Mouse (Mus musculus) heart, postnatal 0 days (tissue): ENCODE measurements around the gene Wfdc16. TPM values are rescaled to one million over a fixed set of nuclear protein-coding genes. Genes with fewer than 3 reads are reported as not detected.
"Not testable (repeated sequence)": the region's sequence is repeated elsewhere in the genome, so short reads cannot be mapped to it uniquely, and the experiment has no call there.

Source experiments
- ATAC-seq: fragments of 200-750 bp; cut with Nextera tagmentation; 2 replicates; pipeline ENCODE4 v1.8.0; 2017; ENCODE audit warnings: low read depth, moderate number of reproducible peaks, moderate library complexity; ENCODE audit not compliant: insufficient read depth
- DNase-seq: peaks from one replicate; pipeline ENCODE4 v3.0.0-alpha.2; 2016; ENCODE audit warnings: low spot score
- H3K27ac ChIP-seq: fragments of 300-500 bp; sonication (generic); 2 replicates; pipeline ENCODE4 v1.5.1; 2014; ENCODE audit warnings: low read depth, mild to moderate bottlenecking
- H3K27me3 ChIP-seq: fragments of 300-500 bp; sonication (generic); 2 replicates; pipeline ENCODE4 v1.6.1; 2014; ENCODE audit warnings: low read length, mixed read lengths; ENCODE audit not compliant: control insufficient read depth, insufficient read depth
- H3K36me3 ChIP-seq: fragments of 300-500 bp; sonication (generic); replicated peaks from 2 replicates; pipeline ENCODE4 v1.6.1; 2014; ENCODE audit warnings: low read length, mixed read lengths; ENCODE audit not compliant: control insufficient read depth, insufficient read depth
- H3K4me1 ChIP-seq: fragments of 300-500 bp; sonication (generic); 2 replicates; pipeline ENCODE4 v1.6.1; 2014; ENCODE audit warnings: antibody characterized with exemption; ENCODE audit not compliant: control insufficient read depth, insufficient read depth
- H3K4me2 ChIP-seq: fragments of 300-500 bp; sonication (generic); 2 replicates; pipeline ENCODE4 v1.6.1; 2014; ENCODE audit warnings: low read depth, mild to moderate bottlenecking, low read length, moderate library complexity
- H3K4me3 ChIP-seq: fragments of 300-500 bp; sonication (generic); 2 replicates; pipeline ENCODE4 v1.5.1; 2014; ENCODE audit warnings: low read depth, low read length
- H3K9ac ChIP-seq: fragments of 300-500 bp; sonication (generic); replicated peaks from 2 replicates; pipeline ENCODE4 v1.6.1; 2014; ENCODE audit warnings: low read depth, low read length, mixed read lengths
- H3K9me3 ChIP-seq: fragments of 300-500 bp; sonication (generic); replicated peaks from 2 replicates; pipeline ENCODE4 v1.6.1; 2016; ENCODE audit warnings: low read length; ENCODE audit not compliant: control insufficient read depth
- CTCF ChIP-seq: IDR thresholded peaks from 2 replicates; pipeline ENCODE4 v1.5.1; 2016; ENCODE audit warnings: antibody characterized with exemption, control low read depth, low read depth
- EP300 ChIP-seq: IDR thresholded peaks from 2 replicates; pipeline ENCODE4 v1.6.1; 2016; ENCODE audit warnings: antibody characterized with exemption, low read depth
- WGBS: fragments of 180-500 bp; shearing (Covaris S2); extraction: QIAGEN DNeasy Blood & Tissue Kit; methylation state at CpG from one replicate; pipeline ENCODE4 v1.1.7; 2014; 5-methylcytosine and 5-hydroxymethylcytosine counted together
- polyA plus RNA-seq: library from polyadenylated mRNA; unstranded; fragments of >200 nt; fragmentation: Nextera tagmentation; extraction: Ambion mirVana; gene quantifications from 2 replicates; pipeline ENCODE4 v1.2.1, GENCODE M21; 2015
- total RNA-seq: library from RNA; depleted of rRNA; stranded (reverse); fragments of >200 nt; gene quantifications from 2 replicates; pipeline ENCODE4 v1.2.3, GENCODE M21; 2014; ENCODE audit warnings: low replicate concordance; rRNA removed

Wfdc16 gene
- total and polyA plus RNA-seq, 2 experiments from 2014 or later = not detected

DNA sequence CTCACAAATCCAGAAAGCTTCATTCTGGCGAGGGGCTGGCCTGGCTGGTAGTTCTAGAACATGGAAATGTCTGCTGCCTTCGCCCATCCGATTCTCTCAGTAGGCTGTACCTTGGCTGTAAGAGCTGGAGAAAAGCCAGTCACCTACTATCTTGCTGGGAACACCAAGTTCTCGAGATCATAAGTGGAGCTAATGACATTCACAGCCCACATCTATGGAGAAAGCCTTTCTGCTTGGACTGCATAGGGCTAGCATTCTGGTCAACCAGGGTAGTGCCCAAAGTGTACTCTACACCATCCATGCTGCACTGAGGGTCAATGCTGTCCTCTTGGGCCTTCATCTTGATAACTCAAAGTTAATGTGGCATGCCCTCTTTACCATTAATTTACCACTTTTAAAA is 45.1 kb downstream of the Wfdc16 start, which contains the start of gene Eppin:
TSS of gene Eppin (minus strand) at position 101 of the 400 bp plus-strand sequence.
- Histone ChIP-seq H3K4me1 (no peaks in the 10 kb centered on the region), H3K9ac (no peak within 1 kb of the TSS), H3K36me3 (no peaks in the 10 kb centered on the region), H3K9me3 (no peaks in the 10 kb centered on the region), H3K4me3 (no peak within 1 kb of the TSS), H3K4me2 (no peak within 1 kb of the TSS), H3K27me3 (0 out of 2 replicates have a peak, but pooled peaks cover 2% of the 10 kb centered on the region), H3K27ac (no peak within 1 kb of the TSS)
- no peak for DNase-seq
- 59% methylated on average over 4 of the region's 4 CpGs for whole genome bisulfite sequencing
- TF ChIP-seq CTCF = no peak
- TF ChIP-seq EP300 = no peak
- no peak for ATAC-seq

DNA sequence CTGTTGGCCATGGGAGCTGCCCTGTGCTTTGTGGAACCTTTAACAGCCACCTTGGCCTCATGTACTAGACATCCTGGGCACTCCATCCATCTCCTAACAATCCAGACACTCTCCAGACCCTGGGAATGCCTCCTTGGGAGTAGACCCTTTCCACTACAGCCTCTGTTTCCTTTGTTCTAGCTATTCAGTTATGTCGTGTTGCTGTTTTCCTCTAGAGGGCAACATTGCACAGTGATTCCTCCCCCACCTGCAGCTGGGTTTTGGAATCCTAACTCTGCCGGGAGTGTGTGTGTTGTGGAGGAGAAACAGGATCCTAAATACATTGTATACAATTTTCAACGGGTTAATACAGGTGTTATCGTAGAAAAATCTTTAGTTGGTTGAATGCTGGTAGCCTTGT is 46.6 kb downstream of the Wfdc16 start:
- no peak overlapping the region for H3K4me2 ChIP-seq
- 10% methylated on average over 4 of the region's 4 CpGs for WGBS
- no peak overlapping the region for H3K4me3 ChIP-seq
- 0 out of 2 replicates have a peak, but pooled peaks cover 10% of the 10 kb centered on the region for H3K27me3 ChIP-seq
- no peaks in the 10 kb centered on the region for H3K36me3 ChIP-seq
- DNase-seq (peak; percentile 71), ATAC-seq (no peak)
- no peaks in the 10 kb centered on the region for H3K9me3 ChIP-seq
- no peak overlapping the region for H3K27ac ChIP-seq
- H3K9ac ChIP-seq = no peak overlapping the region
- no peaks in the 10 kb centered on the region for H3K4me1 ChIP-seq
- TF ChIP-seq CTCF (peak; percentile 80), EP300 (no peak)

DNA sequence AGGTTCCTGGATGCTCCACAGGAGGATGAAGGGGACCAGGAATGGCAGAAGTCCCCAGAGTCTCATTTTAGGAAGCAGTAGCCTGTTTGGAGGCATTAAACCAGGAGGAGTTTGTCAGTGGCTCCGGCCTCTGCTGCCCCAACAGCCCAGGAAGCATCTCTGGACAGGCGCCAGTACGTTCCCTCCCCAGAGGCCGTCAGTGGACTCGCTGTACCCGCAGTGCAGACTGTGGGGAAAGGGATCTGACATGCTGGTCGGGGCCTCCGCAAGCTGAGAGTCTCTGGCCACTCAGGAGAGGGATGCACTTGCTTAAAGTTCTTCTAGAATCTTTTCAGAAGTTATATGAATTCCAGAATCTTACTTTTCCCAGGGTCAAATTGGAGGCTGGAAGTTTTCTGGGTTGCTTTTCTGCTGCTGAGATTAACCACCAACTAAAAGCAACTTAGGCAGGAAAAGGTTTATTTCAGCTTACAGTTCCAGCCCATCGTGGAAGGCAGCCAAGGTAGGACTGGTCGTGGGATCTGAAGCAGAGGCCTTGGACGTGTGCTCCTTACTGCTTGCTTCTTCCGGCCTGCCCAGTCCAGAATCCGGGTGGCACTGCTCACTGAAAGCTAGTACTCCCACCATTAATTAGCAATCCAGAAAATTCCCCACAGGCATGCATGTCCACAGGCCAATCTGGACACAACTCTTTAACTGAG is 53.4 kb downstream of the Wfdc16 start, which contains the start of gene Wfdc6a:
TSS of gene Wfdc6a (minus strand) at position 423 of the 701 bp plus-strand sequence.
- H3K27ac ChIP-seq, ATAC-seq, H3K4me2 ChIP-seq, H3K36me3 ChIP-seq, H3K9me3 ChIP-seq, H3K4me3 ChIP-seq, DNase-seq, H3K4me1 ChIP-seq, H3K9ac ChIP-seq, H3K27me3 ChIP-seq: not testable (repeated sequence)
- 43% methylated on average over 13 of the region's 13 CpGs for WGBS

Other genes starting within 250 kb of the Wfdc16 start
Only the 30 nearest of the 34 such genes appear.
- 42.2 and 46.5 TPM in 2 replicates for gene Sdc4, start 194.9 kb downstream of the Wfdc16 start, total RNA-seq
- gene Sdc4, start 194.9 kb downstream of the Wfdc16 start, polyA plus RNA-seq = 30.4 and 30.7 TPM in 2 replicates
- 71.8 and 87.9 TPM in 2 replicates for gene Sys1, start 181.8 kb downstream of the Wfdc16 start, total RNA-seq
- gene Sys1, start 181.8 kb downstream of the Wfdc16 start, polyA plus RNA-seq = 37.6 and 39.1 TPM in 2 replicates
- 6.7 and 34.3 TPM in 2 replicates for gene Gm20458, start 177.8 kb downstream of the Wfdc16 start, total RNA-seq
- gene Gm20458, start 177.8 kb downstream of the Wfdc16 start, polyA plus RNA-seq = 15.4 and 15.5 TPM in 2 replicates
- gene Trp53tg5, start 165.1 kb downstream of the Wfdc16 start, total RNA-seq = not detected in 2 replicates
- not detected in 2 replicates for gene Trp53tg5, start 165.1 kb downstream of the Wfdc16 start, polyA plus RNA-seq
- gene Dbndd2, start 152.7 kb downstream of the Wfdc16 start, total RNA-seq = 22.3 and 26.6 TPM in 2 replicates
- 16.8 and 16.9 TPM in 2 replicates for gene Dbndd2, start 152.7 kb downstream of the Wfdc16 start, polyA plus RNA-seq
- 45.0 and 51.0 TPM in 2 replicates for gene Pigt, start 141.3 kb downstream of the Wfdc16 start, total RNA-seq
- gene Pigt, start 141.3 kb downstream of the Wfdc16 start, polyA plus RNA-seq = 30.9 and 32.0 TPM in 2 replicates
- gene Wfdc2, start 76.4 kb downstream of the Wfdc16 start, total RNA-seq = 2.9 and 8.5 TPM in 2 replicates
- gene Wfdc2, start 76.4 kb downstream of the Wfdc16 start, polyA plus RNA-seq = 0.74 and 23.0 TPM in 2 replicates
- not detected in 2 replicates for gene Spint3, start 65.3 kb downstream of the Wfdc16 start, total RNA-seq
- gene Spint3, start 65.3 kb downstream of the Wfdc16 start, polyA plus RNA-seq = not detected in 2 replicates
- not detected in 2 replicates for gene Wfdc6a, start 53.3 kb downstream of the Wfdc16 start, total RNA-seq
- 0.25 and 0.30 TPM in 2 replicates for gene Wfdc6a, start 53.3 kb downstream of the Wfdc16 start, polyA plus RNA-seq
- not detected in 2 replicates for gene Eppin, start 45.2 kb downstream of the Wfdc16 start, total RNA-seq
- gene Eppin, start 45.2 kb downstream of the Wfdc16 start, polyA plus RNA-seq = not detected in 2 replicates
- gene Wfdc6b, start 25.3 kb downstream of the Wfdc16 start, total RNA-seq = not detected in 2 replicates
- gene Wfdc6b, start 25.3 kb downstream of the Wfdc16 start, polyA plus RNA-seq = not detected in 2 replicates
- gene Wfdc8, start 25.2 kb downstream of the Wfdc16 start, total RNA-seq = not detected in 2 replicates
- gene Wfdc8, start 25.2 kb downstream of the Wfdc16 start, polyA plus RNA-seq = not detected in 2 replicates
- not detected in 2 replicates for gene Wfdc10, start 17.2 kb upstream of the Wfdc16 start, total RNA-seq
- not detected in 2 replicates for gene Wfdc10, start 17.2 kb upstream of the Wfdc16 start, polyA plus RNA-seq
- gene Wfdc9, start 17.8 kb upstream of the Wfdc16 start, total RNA-seq = not detected in 2 replicates
- not detected in 2 replicates for gene Wfdc9, start 17.8 kb upstream of the Wfdc16 start, polyA plus RNA-seq
- gene Wfdc11, start 35.3 kb upstream of the Wfdc16 start, total RNA-seq = not detected in 2 replicates
- gene Wfdc11, start 35.3 kb upstream of the Wfdc16 start, polyA plus RNA-seq = not detected in 2 replicates
- not detected in 2 replicates for gene Wfdc13, start 46.3 kb upstream of the Wfdc16 start, total RNA-seq
- gene Wfdc13, start 46.3 kb upstream of the Wfdc16 start, polyA plus RNA-seq = not detected in 2 replicates
- gene Spint4, start 59.7 kb upstream of the Wfdc16 start, total RNA-seq = not detected in 2 replicates
- not detected in 2 replicates for gene Spint4, start 59.7 kb upstream of the Wfdc16 start, polyA plus RNA-seq
- gene Spint5, start 76.5 kb upstream of the Wfdc16 start, total RNA-seq = not detected in 2 replicates
- gene Spint5, start 76.5 kb upstream of the Wfdc16 start, polyA plus RNA-seq = not detected in 2 replicates
- not detected in 2 replicates for gene Wfdc3, start 107.1 kb upstream of the Wfdc16 start, total RNA-seq
- 0.46 and 0.51 TPM in 2 replicates for gene Wfdc3, start 107.1 kb upstream of the Wfdc16 start, polyA plus RNA-seq
- 8.9 and 19.1 TPM in 2 replicates for gene Dnttip1, start 107.2 kb upstream of the Wfdc16 start, total RNA-seq
- 42.8 and 43.3 TPM in 2 replicates for gene Dnttip1, start 107.2 kb upstream of the Wfdc16 start, polyA plus RNA-seq
- 175 and 320 TPM in 2 replicates for gene Ube2c, start 131.1 kb upstream of the Wfdc16 start, total RNA-seq
- 116 and 117 TPM in 2 replicates for gene Ube2c, start 131.1 kb upstream of the Wfdc16 start, polyA plus RNA-seq
- gene Tnnc2, start 141.2 kb upstream of the Wfdc16 start, total RNA-seq = 4.9 and 5.0 TPM in 2 replicates
- gene Tnnc2, start 141.2 kb upstream of the Wfdc16 start, polyA plus RNA-seq = 0.18 and 0.25 TPM in 2 replicates
- gene Snx21, start 147.0 kb upstream of the Wfdc16 start, total RNA-seq = 46.4 and 98.1 TPM in 2 replicates
- 29.8 and 30.8 TPM in 2 replicates for gene Snx21, start 147.0 kb upstream of the Wfdc16 start, polyA plus RNA-seq
- gene Acot8, start 166.1 kb upstream of the Wfdc16 start, total RNA-seq = 10.6 and 28.9 TPM in 2 replicates
- gene Acot8, start 166.1 kb upstream of the Wfdc16 start, polyA plus RNA-seq = 11.4 and 14.1 TPM in 2 replicates
- gene Zswim3, start 166.3 kb upstream of the Wfdc16 start, total RNA-seq = 0.93 and 2.8 TPM in 2 replicates
- gene Zswim3, start 166.3 kb upstream of the Wfdc16 start, polyA plus RNA-seq = 3.3 and 3.4 TPM in 2 replicates
- 5.4 TPM in 2 replicates for gene Zswim1, start 183.9 kb upstream of the Wfdc16 start, total RNA-seq
- gene Zswim1, start 183.9 kb upstream of the Wfdc16 start, polyA plus RNA-seq = 7.0 and 7.4 TPM in 2 replicates
- not detected in 2 replicates for gene Spata25, start 189.7 kb upstream of the Wfdc16 start, total RNA-seq
- gene Spata25, start 189.7 kb upstream of the Wfdc16 start, polyA plus RNA-seq = not detected in 2 replicates
- gene Ctsa, start 194.1 kb upstream of the Wfdc16 start, total RNA-seq = 259 and 263 TPM in 2 replicates
- gene Ctsa, start 194.1 kb upstream of the Wfdc16 start, polyA plus RNA-seq = 133 and 134 TPM in 2 replicates
- gene Neurl2, start 194.7 kb upstream of the Wfdc16 start, total RNA-seq = 57.1 and 103 TPM in 2 replicates
- gene Neurl2, start 194.7 kb upstream of the Wfdc16 start, polyA plus RNA-seq = 68.4 and 76.5 TPM in 2 replicates
- gene Pltp, start 218.9 kb upstream of the Wfdc16 start, total RNA-seq = 7.7 and 10.4 TPM in 2 replicates
- 8.3 and 8.6 TPM in 2 replicates for gene Pltp, start 218.9 kb upstream of the Wfdc16 start, polyA plus RNA-seq